Mouse (Mus musculus) ES-CJ7 (cell line): Measurements from ENCODE around the gene Myo10.

Experiments used
- DNase-seq: peaks from one replicate; pipeline ENCODE4 v3.0.0; 2011; ENCODE audit warnings: low read depth, low spot score

Myo10 gene

DNA sequence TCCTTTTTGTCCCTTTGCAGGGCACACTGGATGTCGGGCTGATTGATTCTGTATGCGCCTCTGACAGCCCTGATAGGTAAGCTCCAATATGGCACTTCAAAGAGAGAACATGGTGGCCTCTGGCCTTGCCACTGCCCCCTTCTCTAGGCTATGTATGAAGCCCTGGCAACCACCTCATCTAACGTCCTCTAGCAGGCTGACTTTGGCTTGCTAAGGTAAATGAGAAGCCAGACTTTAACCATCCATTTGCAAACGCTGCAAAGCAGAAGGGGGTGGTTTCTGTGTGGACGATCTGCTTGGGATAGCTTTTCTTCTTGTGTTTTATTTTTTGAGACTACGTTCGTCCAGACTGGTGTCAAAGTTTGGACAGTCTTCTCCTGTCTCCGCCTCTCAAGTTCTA is 174.9 kb downstream of the Myo10 start:
- DNase-seq = no peak

DNA sequence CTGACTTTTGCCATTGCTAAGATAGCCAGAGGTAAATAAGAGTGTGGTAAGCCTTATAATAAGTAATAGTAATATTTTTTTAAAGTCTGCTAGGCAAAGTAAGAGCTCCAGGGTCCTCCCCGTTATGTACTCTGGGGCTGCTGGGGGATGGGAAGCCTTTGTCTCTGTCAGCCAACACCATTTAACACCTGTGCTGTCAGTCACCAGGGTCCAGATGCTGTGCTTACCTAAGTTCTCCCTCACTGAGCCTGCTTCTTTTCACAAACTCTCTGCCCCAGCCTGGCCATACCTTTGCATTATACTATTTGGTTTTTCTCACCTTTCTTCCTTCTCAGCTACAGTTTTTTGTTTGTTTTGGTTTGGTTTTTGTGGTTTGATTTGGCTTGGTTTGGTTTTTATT is 175.6 kb downstream of the Myo10 start:
- no peak for DNase-seq

DNA sequence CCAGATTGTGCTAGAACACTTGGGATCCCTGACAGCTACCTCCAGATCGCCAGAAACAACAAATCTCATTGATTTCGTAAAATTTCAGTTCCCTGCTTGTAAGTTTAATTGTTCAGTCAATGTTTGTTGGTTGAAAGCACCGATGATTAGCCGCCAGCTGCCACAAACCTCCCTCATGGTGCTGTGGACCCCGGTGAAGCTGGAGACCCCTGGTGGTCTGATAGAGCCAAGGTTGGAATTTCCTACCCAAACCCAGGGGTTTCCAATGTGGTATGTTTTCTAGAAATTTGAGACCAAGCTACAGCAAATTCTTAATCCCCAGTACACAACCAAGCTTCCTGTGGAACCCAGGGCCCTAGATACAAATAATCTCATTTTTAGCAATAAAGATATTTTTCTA is 179.4 kb downstream of the Myo10 start:
- DNase-seq = no peak

DNA sequence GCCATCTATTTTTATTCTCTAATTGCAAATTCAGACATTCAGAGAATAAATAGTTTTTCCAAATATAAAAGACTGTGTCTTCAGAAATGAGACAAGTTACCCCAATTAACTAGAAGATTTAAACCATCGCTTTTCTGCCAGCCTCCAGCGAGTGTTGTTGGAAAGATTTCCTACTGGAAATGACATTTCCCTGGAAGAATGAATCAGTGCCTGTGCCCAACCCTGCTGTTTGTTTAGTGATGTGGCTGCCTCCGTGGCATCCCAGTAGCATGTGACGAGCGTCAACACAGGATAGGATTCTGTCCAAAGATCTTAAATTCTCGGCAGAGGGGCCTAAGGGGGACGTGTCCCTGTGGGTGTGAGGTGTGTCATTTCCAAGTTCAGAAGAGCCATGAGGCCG is 179.9 kb downstream of the Myo10 start:
- no peak for DNase-seq

DNA sequence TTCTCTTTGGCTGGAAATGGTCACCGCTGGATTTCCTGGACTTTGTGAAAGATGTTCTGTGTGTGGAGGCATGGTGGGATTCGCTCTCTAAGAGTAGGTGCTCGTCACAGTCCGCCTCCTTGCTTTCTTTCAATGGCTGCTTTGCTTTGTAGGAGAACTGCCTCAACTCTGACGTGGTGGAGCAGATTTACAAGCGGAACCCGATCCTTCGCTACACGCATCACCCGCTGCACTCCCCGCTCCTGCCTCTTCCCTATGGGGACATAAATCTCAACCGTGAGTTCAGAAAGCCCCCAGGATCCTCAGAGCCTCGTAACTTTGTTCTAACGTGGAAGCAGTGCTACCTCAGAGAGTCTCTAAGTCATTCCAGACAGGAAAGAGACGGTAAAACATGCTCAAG is 180.8 kb downstream of the Myo10 start:
- no peak for DNase-seq

DNA sequence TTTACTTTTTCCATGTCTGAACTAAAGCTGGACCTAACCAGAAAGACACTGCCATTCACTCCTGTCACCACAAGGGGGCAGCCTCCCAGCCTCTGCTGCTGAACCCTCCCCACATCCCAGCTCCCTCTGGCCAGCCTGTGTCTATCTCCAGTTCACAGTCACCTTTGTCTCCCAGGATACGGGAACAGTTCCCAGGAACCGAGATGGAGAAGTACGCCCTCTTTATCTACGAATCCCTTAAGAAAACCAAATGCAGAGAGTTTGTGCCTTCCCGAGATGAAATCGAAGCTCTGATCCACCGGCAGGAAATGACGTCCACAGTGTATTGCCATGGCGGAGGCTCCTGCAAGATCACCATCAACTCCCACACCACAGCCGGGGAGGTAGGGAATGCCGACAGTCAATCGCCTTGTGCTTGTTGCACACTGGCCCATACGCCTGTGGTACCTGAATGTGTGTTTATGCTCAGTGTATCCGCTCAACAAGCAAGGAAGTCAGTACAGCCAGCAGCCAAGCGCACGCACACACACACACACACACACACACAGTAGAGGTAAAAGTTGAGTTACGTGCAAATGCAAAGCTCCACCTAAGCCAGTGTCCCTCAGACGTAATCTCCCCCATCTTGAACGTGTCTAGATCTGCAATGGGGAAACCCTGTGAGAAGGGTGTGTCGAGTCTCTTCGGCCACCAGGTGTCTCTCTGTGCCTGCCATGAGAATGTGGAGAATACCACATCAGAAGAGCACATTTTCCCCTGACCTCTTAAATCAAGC is 183.2 kb downstream of the Myo10 start:
- peak; percentile 81 for DNase-seq

DNA sequence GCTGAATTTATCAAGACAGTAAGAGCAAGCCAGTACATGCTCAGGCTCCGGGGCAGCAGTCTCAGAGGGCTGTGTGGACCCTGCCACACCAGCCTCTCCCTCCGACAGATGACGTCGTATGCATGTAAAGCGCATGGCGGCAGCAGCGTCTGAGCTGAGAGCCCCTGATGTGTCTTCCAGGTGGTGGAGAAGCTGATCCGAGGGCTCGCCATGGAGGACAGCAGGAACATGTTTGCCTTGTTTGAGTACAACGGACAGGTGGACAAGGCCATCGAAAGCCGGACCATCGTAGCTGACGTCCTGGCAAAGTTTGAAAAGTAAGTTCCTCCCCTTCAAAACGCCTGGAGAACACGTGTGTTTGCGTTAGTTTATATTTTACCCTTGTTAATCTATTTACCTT is 184.0 kb downstream of the Myo10 start:
- no peak for DNase-seq

DNA sequence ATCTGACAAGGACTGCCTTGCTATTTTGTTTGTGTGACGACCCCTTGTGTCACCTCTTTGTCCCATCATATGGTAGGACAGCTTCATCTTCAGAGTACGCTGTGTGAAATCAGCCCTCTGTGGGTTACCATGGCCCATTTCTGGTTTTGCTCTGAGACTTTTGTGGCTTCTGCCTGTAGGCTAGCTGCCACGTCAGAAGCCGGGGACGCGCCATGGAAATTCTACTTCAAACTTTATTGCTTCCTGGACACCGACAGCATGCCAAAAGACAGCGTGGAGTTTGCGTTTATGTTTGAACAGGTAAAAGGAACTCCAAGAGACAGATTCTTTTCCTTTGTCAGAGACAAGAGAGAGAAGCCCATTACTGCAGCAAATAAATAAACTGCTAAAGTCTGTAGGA is 184.6 kb downstream of the Myo10 start:
- DNase-seq = no peak

DNA sequence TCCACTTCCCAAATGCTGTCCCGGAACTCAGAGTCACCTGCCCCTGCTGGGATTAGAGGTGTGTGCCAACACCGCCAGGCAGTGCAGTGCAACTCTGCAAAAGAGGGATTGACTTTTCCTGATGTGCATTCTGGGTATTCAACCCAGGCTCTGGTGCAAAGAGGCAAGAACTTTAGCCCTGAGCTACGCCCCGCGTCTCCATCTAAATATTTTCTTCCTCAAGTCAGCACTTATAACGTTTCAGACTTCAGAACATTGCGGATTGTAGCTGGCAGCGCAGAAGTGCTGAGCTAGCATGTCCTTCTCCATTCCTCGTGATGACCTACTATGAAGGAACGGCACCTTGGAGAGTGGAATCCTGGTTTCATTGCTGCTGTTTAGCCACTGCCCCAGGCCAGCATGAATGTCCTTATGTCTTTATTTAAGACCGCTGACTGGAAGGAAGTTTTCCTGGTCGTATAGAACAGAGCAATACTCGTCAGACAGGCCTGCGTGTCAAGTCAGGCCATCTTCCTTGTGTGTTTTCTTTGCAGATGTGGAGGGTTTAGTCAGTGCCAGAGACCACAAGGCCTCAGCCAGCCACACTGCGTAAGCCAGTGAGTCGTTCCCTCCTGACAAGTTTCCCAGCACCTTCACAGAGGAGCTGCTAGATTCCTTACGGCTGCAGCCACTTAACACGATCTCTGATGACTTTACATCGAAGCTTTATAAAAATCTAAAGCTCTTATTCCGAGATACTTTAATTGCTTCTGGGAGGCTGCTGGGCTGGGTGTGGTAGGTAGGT is 186.5 kb downstream of the Myo10 start:
- DNase-seq = no peak

DNA sequence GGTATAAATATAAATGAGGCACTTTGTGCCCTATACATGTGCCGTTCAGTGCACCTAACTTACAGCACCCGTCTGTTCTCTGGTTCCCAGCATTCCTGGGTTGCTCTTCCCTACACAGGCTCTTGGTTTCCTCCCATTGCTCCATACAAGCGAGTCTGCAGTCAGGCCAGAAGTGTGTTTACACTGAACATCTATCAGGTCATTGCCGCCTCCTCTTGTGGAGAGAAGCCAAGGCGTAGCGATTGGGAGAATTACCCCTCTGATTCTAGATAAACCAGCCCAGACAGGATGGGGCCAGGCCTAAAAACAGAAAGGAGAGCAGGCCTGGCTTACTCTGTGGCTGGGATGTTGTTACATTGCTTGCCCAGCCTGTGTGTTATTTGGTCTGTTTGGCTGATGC is 187.3 kb downstream of the Myo10 start:
- no peak for DNase-seq

DNA sequence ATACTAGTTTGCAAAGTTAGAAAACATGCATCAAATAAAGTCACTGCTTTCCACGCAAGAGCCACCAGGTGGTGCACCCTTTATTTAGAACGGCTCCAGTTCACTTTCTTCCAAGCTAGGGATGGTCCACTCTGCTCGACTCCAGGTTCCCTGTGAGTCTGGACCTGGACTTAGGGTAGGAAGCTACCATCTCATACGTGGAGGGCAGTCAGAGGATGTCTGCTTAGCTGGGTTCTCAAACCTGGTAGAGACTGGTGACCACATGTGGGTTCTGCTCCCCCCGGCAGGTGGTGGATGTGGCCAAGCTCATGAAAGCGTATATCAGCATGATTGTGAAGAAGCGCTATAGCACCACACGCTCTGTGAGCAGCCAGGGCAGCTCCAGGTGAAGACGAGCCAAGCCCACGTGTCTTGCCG is 189.5 kb downstream of the Myo10 start:
- no peak for DNase-seq

DNA sequence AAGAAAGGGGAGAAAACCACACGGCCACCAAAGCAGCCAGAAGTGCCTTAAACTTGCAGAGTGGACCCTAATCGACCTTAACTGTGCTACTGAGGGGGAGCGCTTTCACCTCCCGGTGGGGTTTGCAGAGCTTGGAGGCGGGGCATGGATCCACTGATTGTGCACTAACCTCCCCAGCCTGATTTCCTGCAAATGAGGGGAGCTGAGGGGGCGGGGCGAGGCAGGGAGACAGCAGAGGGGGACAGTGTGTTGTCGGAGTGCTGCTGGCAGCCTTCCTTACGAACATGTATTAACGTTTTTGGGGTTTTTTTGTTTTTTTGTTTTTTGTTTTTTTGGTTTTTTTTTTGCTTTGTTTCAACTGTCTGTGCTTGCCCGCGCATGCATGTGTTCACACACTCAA is 190.2 kb downstream of the Myo10 start:
- DNase-seq = no peak

DNA sequence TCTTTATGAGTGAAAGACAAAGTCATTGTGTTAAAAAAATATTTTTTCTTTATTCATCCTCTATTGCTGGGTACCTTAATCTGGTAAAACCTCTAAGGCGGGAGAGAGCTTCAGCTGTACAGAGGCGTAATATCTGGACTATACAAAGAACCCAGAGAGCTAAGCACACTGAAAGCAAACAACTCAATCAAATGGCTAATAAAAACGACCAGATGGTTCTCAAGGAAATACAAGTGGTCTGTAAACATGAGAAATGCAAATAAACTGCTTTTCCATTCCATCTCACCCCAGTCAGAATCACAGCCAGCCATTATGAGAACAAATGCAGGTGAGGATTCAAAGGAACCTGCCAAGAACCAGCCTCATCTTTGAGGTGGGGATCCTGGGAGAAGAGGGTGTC is 192.2 kb downstream of the Myo10 start:
- no peak for DNase-seq

DNA sequence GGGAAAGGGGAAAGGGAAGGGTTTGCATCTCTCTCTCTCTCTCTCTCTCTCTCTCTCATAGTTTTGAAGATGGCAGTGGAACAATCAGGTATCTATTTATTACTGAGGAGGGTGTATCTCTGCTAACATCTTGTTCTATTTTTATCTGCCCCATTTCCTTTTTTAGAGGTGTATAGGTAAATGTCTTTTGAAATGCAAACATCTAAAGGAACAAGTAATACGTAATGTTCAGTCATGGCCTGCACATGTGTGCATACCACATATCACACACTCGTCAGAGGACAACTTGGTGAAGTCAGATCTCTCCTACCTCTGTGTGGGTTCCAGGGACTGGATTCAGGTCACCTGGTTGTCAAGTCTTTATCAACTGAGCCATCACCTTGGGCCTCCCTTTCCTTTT is 194.9 kb downstream of the Myo10 start:
- DNase-seq = no peak

DNA sequence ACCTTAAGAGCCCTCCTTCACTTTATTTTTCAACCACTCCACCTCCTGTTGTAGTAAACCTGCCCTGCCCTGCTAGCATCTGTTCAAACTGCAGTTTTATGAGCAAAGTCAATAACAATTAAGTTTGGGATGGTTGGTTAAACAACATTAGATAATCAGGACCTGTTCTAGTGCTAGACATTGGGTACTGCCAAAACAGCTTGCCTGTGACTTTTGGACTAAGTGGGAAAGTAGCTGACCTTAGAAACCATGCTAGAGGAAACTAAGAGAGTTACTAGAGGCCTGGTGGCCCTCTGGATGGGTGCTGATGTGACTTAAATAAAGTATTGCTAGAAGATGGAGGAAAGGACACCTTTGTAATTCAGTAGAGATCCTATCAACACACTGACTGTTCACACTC is 199.7 kb downstream of the Myo10 start:
- no peak for DNase-seq

DNA sequence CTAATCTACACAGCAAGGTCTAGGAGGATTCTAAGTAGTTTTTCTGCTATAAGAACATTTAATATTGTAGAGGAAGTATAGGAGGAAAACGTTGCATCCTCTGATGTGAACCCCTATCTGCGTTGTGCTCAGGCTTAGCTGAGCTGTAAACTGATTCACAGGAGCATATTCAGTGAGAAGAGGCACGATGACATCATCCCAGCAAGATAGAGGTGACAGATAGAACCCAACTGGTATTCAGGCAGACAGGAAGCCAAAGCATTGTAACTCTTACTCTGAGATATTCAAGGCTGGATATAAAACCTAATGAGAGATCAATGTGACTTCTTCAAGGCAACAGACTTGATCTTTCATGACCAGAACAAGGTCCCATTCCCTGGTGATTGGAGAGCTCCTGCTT is 200.3 kb downstream of the Myo10 start:
- no peak for DNase-seq

DNA sequence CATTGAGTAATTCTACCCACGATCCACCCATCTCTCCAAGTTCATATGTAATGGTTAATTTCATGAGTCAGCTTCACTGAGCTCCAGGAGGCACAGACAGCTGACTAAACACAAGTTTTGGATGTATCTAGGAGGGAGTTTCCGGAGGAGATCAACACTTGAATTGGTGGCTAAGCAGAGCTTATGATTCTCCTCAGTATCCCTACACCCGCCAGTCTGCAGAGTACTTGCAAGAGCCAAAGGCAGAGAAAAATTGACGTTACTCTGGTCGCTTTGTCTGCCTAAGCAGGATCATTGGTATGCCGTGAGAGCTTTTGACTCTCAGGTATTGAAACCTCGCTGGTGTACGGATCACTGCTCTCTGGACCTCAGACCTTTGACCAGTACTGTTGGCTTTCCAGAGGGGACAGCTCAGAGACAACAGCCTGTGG is 204.2 kb downstream of the Myo10 start:
- no peak for DNase-seq

DNA sequence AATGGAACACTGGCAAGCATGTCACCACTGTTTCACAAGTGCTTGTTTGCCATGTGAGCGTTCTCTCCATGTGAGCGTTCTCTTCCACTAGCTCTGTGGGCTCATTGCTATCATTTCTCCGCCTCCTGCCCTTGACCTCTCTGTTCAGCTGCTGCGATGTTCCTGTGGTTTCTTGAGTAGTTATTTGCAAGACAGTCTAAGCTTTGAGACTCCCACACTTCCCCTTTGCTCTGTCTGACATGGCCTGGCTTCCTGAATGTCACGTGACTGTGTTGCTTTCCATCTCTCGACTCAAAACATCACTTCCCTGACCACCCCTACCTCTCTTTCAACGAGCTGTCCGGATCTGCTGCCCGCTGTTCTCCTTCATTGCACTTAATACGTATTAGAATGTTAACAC is 206.1 kb downstream of the Myo10 start:
- peak; percentile 63 for DNase-seq

DNA sequence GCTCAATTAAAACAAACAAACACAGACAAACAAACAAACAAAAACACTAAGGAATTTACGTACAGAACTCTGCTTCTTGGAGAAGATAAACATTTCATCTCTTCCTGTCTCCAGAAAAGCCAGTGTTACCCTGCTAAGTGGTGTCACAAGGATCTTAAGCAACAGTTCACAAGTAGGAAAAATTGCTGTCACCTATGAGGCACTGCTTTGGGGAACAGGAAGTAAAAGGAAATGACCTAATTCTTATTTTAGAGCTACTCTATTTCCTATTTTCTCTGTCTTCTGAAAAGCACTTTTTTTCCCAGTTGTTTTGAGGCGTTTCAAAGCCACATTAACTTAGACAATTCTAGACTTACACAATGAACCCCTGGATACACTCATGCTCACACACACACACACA is 208.1 kb downstream of the Myo10 start:
- no peak for DNase-seq

DNA sequence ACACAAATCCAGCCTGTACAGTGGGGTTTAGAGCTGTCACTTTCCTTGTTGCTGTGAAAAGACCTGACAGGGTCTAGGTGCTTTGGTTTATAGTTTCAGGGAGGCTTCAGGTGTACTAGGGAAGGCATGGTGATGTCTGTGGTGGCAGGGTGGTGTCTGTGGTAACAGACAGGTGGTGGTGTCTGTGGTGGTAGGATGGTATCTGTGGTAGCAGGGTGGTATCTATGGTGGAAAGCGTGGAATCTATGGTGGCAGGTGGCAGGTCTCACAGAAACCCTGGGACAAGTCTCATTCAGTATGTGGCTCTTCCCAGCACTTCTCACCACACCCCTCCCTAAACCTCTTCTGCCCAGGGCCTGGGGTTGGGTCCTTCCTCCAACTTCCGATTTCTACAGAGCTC is 212.0 kb downstream of the Myo10 start:
- no peak for DNase-seq

DNA sequence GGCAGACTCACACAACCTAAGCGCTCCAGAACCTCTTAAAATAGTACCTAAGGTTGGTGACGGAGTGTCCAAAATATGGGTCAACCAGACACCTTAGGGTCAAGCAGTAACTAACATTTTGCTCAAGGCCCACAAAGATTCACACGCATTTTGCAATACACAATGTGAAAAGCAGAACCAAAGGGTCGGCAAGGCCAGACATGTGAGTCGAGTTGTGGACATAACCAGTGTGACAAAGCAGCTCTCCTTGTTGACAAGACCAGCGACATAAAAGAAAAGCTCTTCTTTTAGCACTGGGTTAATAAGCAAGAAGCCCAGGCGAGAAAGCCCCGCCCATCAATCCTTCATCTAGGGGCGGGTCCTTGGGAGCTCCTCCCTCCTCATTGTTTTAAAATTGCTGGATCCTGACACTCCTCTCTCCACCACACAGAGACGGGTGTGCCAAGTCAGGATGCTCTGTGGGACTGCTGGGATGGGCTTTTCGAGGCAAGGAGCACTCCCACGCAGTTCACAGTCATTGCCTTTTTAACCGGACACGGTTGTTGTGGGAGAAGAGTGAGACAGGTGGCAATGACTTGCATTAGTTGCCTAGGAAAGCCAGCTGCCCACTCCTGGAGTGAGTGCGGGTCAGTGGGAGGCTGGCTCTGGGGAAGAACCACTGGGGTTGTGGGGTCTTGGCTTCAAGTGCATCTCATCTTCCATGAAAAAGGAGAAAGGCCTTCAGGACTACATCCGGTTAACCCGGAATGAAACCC is 212.8 kb downstream of the Myo10 start:
- peak; percentile 35 for DNase-seq

DNA sequence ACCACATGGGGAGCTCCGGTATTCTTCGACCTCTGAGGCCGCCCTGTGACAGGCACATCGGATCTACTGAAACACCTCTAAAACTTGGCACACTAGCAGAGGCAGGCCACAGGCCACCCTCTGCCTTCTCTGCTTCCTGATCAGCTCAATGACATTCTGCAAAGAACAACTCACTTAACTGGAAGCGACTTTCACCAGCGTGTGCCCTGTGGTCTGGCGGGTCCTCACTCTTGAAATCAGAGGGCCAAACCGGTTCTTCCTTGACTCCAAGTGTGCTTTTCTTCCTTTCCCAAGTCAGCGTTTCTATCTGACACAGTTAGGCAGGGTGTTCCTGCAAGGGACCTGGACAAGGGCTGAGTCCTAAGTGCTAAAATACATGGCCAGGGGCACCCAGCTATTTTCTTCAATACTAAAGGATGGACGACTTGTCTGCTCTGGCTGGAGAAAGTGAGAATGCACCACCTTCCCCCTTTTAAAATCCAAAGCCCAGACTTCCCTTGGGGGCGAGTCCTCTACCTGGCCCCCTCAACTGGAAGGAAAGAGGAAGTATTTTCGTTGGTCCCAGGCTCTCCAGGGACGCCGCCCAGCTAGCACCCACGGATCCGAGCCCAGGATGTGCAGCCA is 220.2 kb downstream of the Myo10 start:
- no peak for DNase-seq
